Mouse (Mus musculus): ENCODE results near the gene Gm44965. TPM values are rescaled to one million over a fixed set of nuclear protein-coding genes. Genes with fewer than 3 reads are reported as not detected.

The Gm44965 gene
- not detected in 2 replicates for polyA plus RNA-seq (2015; fragmentation: Nextera tagmentation; extraction: Ambion mirVana)

GRCm38 (mm10) chr6:48593158-48594042 lies at the start of gene Gm44965, which contains the start of gene Repin1:
Gene Gm44965, plus strand, starts transcription at chr6:48593941.
Gene Repin1, plus strand, starts transcription at chr6:48593883.
- peaks cover 22% of the 10 kb centered on the region; the same call in 1 of the 2 replicates for H3K36me3 ChIP-seq (ENCODE audit: insufficient read depth, low read length)
- WGBS, result 10% methylated on average over 38 of the region's 45 CpGs

GRCm38 (mm10) chr6:48545251-48545650 lies 48.5 kb upstream of the Gm44965 start:
- H3K36me3 ChIP-seq (ENCODE audit: insufficient read depth, low read length), result no peaks in the 10 kb centered on the region
- TF ChIP-seq CTCF (IDR thresholded peaks at IDR 0.05) (no peak), EP300 (IDR thresholded peaks at IDR 0.05) (no peak)
- no peak overlapping the region for H3K9ac ChIP-seq (replicated peaks; ENCODE audit: low read depth)
- H3K27me3 ChIP-seq (replicated peaks; ENCODE audit: insufficient read depth, low read length), result no peaks in the 10 kb centered on the region
- WGBS, result 54% methylated on average over 5 of the region's 5 CpGs
- H3K4me3 ChIP-seq (ENCODE audit: low read depth, low read length), result no peak overlapping the region
- ATAC-seq (no peak), DNase-seq (ENCODE audit: low spot score) (no peak)
- no peak overlapping the region for H3K4me2 ChIP-seq (replicated peaks; ENCODE audit: low read depth, low read length)
- H3K9me3 ChIP-seq (ENCODE audit: low read length), result no peaks in the 10 kb centered on the region
- no peaks in the 10 kb centered on the region for H3K4me1 ChIP-seq (ENCODE audit: insufficient read depth, low read depth, low read length)
- no peak overlapping the region for H3K27ac ChIP-seq (ENCODE audit: low read length)

More at GRCm38 (mm10) chr6:48593158-48594042, at the start of gene Gm44965, which contains the start of gene Repin1:
- Histone ChIP-seq H3K4me1 (ENCODE audit: insufficient read depth, low read depth, low read length) (peaks cover 14% of the 10 kb centered on the region), H3K9me3 (ENCODE audit: low read length) (peaks cover 10% of the 10 kb centered on the region), H3K27me3 (replicated peaks; ENCODE audit: insufficient read depth, low read length) (no peaks in the 10 kb centered on the region), H3K9ac (replicated peaks; ENCODE audit: low read depth) (peak within 1 kb of the TSS; percentile 66), H3K4me3 (ENCODE audit: low read depth, low read length) (peak within 1 kb of the TSS; percentile 77), H3K27ac (ENCODE audit: low read length) (peak within 1 kb of the TSS; percentile 85), H3K4me2 (replicated peaks; ENCODE audit: low read depth, low read length) (peak within 1 kb of the TSS; percentile 92)
- peak; percentile 96 for ATAC-seq
- TF ChIP-seq CTCF (IDR thresholded peaks at IDR 0.05) (peak; percentile 63), EP300 (IDR thresholded peaks at IDR 0.05) (no peak)
- DNase-seq (ENCODE audit: low spot score), result peak; percentile 89

- Histone ChIP-seq H3K4me2 (replicated peaks; ENCODE audit: low read depth, low read length) (no peak overlapping the region), H3K36me3 (ENCODE audit: insufficient read depth, low read length) (no peaks in the 10 kb centered on the region), H3K27ac (ENCODE audit: low read length) (0 out of 2 replicates have a peak overlapping the region, but pooled peaks have one; percentile 20), H3K27me3 (replicated peaks; ENCODE audit: insufficient read depth, low read length) (no peaks in the 10 kb centered on the region), H3K4me1 (ENCODE audit: insufficient read depth, low read depth, low read length) (no peaks in the 10 kb centered on the region), H3K9me3 (ENCODE audit: low read length) (no peaks in the 10 kb centered on the region), H3K9ac (replicated peaks; ENCODE audit: low read depth) (no peak overlapping the region), H3K4me3 (ENCODE audit: low read depth, low read length) (no peak overlapping the region)
- 45% methylated on average over 1 of the region's 1 CpGs for WGBS
- no peak; the same call in 1 of the 2 replicates for ATAC-seq
- TF ChIP-seq CTCF (IDR thresholded peaks at IDR 0.05) (peak; percentile 85), EP300 (IDR thresholded peaks at IDR 0.05) (0 out of 2 replicates have a peak, but pooled peaks have one; percentile 12)
- peak; percentile 27 for DNase-seq (ENCODE audit: low spot score)
Measured at GRCm38 (mm10) chr6:48546271-48546670, 47.5 kb upstream of the Gm44965 start.

GRCm38 (mm10) chr6:48546858-48547257 lies 46.9 kb upstream of the Gm44965 start:
- H3K4me2 ChIP-seq (replicated peaks; ENCODE audit: low read depth, low read length), result no peak overlapping the region
- no peak overlapping the region for H3K4me3 ChIP-seq (ENCODE audit: low read depth, low read length)
- no peak for TF ChIP-seq EP300 (IDR thresholded peaks at IDR 0.05)
- no peak for TF ChIP-seq CTCF (IDR thresholded peaks at IDR 0.05)
- H3K9ac ChIP-seq (replicated peaks; ENCODE audit: low read depth), result no peak overlapping the region
- H3K36me3 ChIP-seq (ENCODE audit: insufficient read depth, low read length), result no peaks in the 10 kb centered on the region
- 45% methylated on average over 4 of the region's 4 CpGs for WGBS
- H3K27me3 ChIP-seq (replicated peaks; ENCODE audit: insufficient read depth, low read length), result no peaks in the 10 kb centered on the region
- peak; percentile 72 for ATAC-seq
- H3K4me1 ChIP-seq (ENCODE audit: insufficient read depth, low read depth, low read length), result no peaks in the 10 kb centered on the region
- H3K9me3 ChIP-seq (ENCODE audit: low read length), result no peaks in the 10 kb centered on the region
- H3K27ac ChIP-seq (ENCODE audit: low read length), result 0 out of 2 replicates have a peak overlapping the region, but pooled peaks have one; percentile 20
- DNase-seq (ENCODE audit: low spot score), result peak; percentile 44

GRCm38 (mm10) chr6:48548314-48548713 lies 45.4 kb upstream of the Gm44965 start:
- no peaks in the 10 kb centered on the region for H3K4me1 ChIP-seq (ENCODE audit: insufficient read depth, low read depth, low read length)
- 83% methylated on average over 6 of the region's 6 CpGs for WGBS
- no peak overlapping the region for H3K9ac ChIP-seq (replicated peaks; ENCODE audit: low read depth)
- H3K4me3 ChIP-seq (ENCODE audit: low read depth, low read length), result no peak overlapping the region
- H3K36me3 ChIP-seq (ENCODE audit: insufficient read depth, low read length), result no peaks in the 10 kb centered on the region
- TF ChIP-seq CTCF (IDR thresholded peaks at IDR 0.05), result no peak
- TF ChIP-seq EP300 (IDR thresholded peaks at IDR 0.05), result no peak
- no peak overlapping the region for H3K4me2 ChIP-seq (replicated peaks; ENCODE audit: low read depth, low read length)
- DNase-seq (ENCODE audit: low spot score), result no peak
- no peak overlapping the region for H3K27ac ChIP-seq (ENCODE audit: low read length)
- no peaks in the 10 kb centered on the region for H3K9me3 ChIP-seq (ENCODE audit: low read length)
- no peaks in the 10 kb centered on the region for H3K27me3 ChIP-seq (replicated peaks; ENCODE audit: insufficient read depth, low read length)
- no peak for ATAC-seq

- WGBS, result 49% methylated on average over 4 of the region's 4 CpGs
Measured at GRCm38 (mm10) chr6:48552918-48553317, 40.8 kb upstream of the Gm44965 start.

More at GRCm38 (mm10) chr6:48552918-48553317, 40.8 kb upstream of the Gm44965 start:
- no peak for TF ChIP-seq EP300 (IDR thresholded peaks at IDR 0.05)
- TF ChIP-seq CTCF (IDR thresholded peaks at IDR 0.05), result no peak
- Histone ChIP-seq H3K27me3 (replicated peaks; ENCODE audit: insufficient read depth, low read length) (no peaks in the 10 kb centered on the region), H3K9me3 (ENCODE audit: low read length) (no peaks in the 10 kb centered on the region), H3K27ac (ENCODE audit: low read length) (no peak overlapping the region), H3K4me2 (replicated peaks; ENCODE audit: low read depth, low read length) (no peak overlapping the region), H3K4me1 (ENCODE audit: insufficient read depth, low read depth, low read length) (peaks cover 4% of the 10 kb centered on the region; the same call in 1 of the 2 replicates), H3K9ac (replicated peaks; ENCODE audit: low read depth) (no peak overlapping the region), H3K4me3 (ENCODE audit: low read depth, low read length) (no peak overlapping the region), H3K36me3 (ENCODE audit: insufficient read depth, low read length) (no peaks in the 10 kb centered on the region)
- ATAC-seq, result no peak
- peak; percentile 25 for DNase-seq (ENCODE audit: low spot score)

All from lung, postnatal 0 days (tissue).